Mouse (Mus musculus) CH12.LX (cell line): ENCODE measurements around the gene Prr5. TPM values are rescaled to one million over a fixed set of nuclear protein-coding genes. Genes with fewer than 3 reads are reported as not detected.

Source experiments
- DNase-seq: peaks from one replicate; pipeline ENCODE4 v3.0.0-alpha.2; 2013; ENCODE audit errors: extremely low read depth
- H3K27ac ChIP-seq: 2 replicates; pipeline ENCODE4 v1.5.1; 2012; ENCODE audit warnings: low read depth, mild to moderate bottlenecking, control low read depth, moderate library complexity; ENCODE audit not compliant: insufficient read depth
- H3K27me3 ChIP-seq: replicated peaks from 2 replicates; pipeline ENCODE3; 2012; ENCODE audit warnings: inconsistent platforms
- H3K36me3 ChIP-seq, 2 experiments: replicated peaks in 1 of 2; 2 replicates each; pipeline versions ENCODE3 to v1.6.1; 2012; ENCODE audit warnings: inconsistent platforms in 1 of 2, low read length in 1 of 2, mild to moderate bottlenecking in 1 of 2, mixed read lengths in 1 of 2, moderate library complexity in 1 of 2; ENCODE audit not compliant: control insufficient read depth in 1 of 2, insufficient read depth in 1 of 2
- H3K4me1 ChIP-seq, 2 experiments: 2 replicates each; pipeline ENCODE4 v1.6.1; 2012; ENCODE audit warnings: inconsistent platforms in 1 of 2, moderate library complexity in 1 of 2; ENCODE audit not compliant: insufficient read depth in 2 of 2, control insufficient read depth in 1 of 2
- H3K4me2 ChIP-seq: 2 replicates; pipeline ENCODE4 v1.6.1; 2012; ENCODE audit warnings: low read depth, mild to moderate bottlenecking, control low read depth; ENCODE audit not compliant: poor library complexity, insufficient read depth, severe bottlenecking
- H3K4me3 ChIP-seq, 3 experiments: fragments of 150-350 bp in 1 of 3; sonication (generic) in 1 of 3; replicated peaks in 1 of 3; 2 replicates each; pipeline versions ENCODE3 to v1.5.1; 2011 to 2012; ENCODE audit warnings: low read depth in 2 of 3, low read length in 2 of 3, mild to moderate bottlenecking in 2 of 3, moderate library complexity in 2 of 3, control low read depth in 1 of 3, improper control_type of control experiment in 1 of 3, inconsistent platforms in 1 of 3, mixed read lengths in 1 of 3; ENCODE audit not compliant: poor library complexity in 1 of 3
- H3K79me2 ChIP-seq: replicated peaks from 2 replicates; pipeline ENCODE4 v1.6.1; 2012; ENCODE audit warnings: mild to moderate bottlenecking, moderate library complexity; ENCODE audit not compliant: control insufficient read depth, poor library complexity, insufficient read depth, severe bottlenecking; ENCODE audit errors: extremely low read depth
- H3K9ac ChIP-seq: 2 replicates; pipeline ENCODE4 v1.6.1; 2012; ENCODE audit warnings: low read depth, mild to moderate bottlenecking, control low read depth, moderate library complexity; ENCODE audit not compliant: insufficient read depth
- H3K9me3 ChIP-seq: replicated peaks from 2 replicates; pipeline ENCODE3; 2012; ENCODE audit warnings: low read length, inconsistent platforms, mixed read lengths
- BHLHE40 ChIP-seq: IDR thresholded peaks from 2 replicates; pipeline ENCODE4 v1.6.1; 2011; ENCODE audit warnings: mild to moderate bottlenecking, low read depth, low read length, improper control_type of control experiment
- ELF1 ChIP-seq: IDR thresholded peaks from 2 replicates; pipeline ENCODE4 v1.6.1; 2014; ENCODE audit warnings: low read depth, mild to moderate bottlenecking, inconsistent platforms, low read length, improper control_type of control experiment
- GABPA ChIP-seq: IDR thresholded peaks from 2 replicates; pipeline ENCODE4 v1.6.1; 2012; ENCODE audit warnings: low read depth, low read length, improper control_type of control experiment, inconsistent platforms; ENCODE audit not compliant: insufficient replicate concordance
- JUN ChIP-seq: IDR thresholded peaks from 2 replicates; pipeline ENCODE4 v1.6.1; 2011; ENCODE audit warnings: low read depth, mild to moderate bottlenecking, low read length, improper control_type of control experiment, moderate library complexity; ENCODE audit not compliant: insufficient read depth
- MAFK ChIP-seq: IDR thresholded peaks from 2 replicates; pipeline ENCODE4 v1.6.1; 2011; ENCODE audit warnings: low read length, improper control_type of control experiment; ENCODE audit not compliant: insufficient replicate concordance
- MAX ChIP-seq: IDR thresholded peaks from 2 replicates; pipeline ENCODE4 v1.6.1; 2011; ENCODE audit warnings: low read length, improper control_type of control experiment
- MAZ ChIP-seq: IDR thresholded peaks from 2 replicates; pipeline ENCODE4 v1.6.1; 2012; ENCODE audit warnings: low read depth, mild to moderate bottlenecking, inconsistent platforms, low read length, improper control_type of control experiment, moderate library complexity
- MXI1 ChIP-seq: IDR thresholded peaks from 2 replicates; pipeline ENCODE4 v1.6.1; 2011; ENCODE audit warnings: mild to moderate bottlenecking, low read depth, low read length, improper control_type of control experiment
- NELFE ChIP-seq: IDR thresholded peaks from 2 replicates; pipeline ENCODE4 v1.6.1; 2011; ENCODE audit warnings: low read depth, low read length, improper control_type of control experiment
- RAD21 ChIP-seq: IDR thresholded peaks from 2 replicates; pipeline ENCODE4 v1.6.1; 2011; ENCODE audit warnings: low read depth, mild to moderate bottlenecking, low read length, improper control_type of control experiment, moderate library complexity
- SMC3 ChIP-seq: IDR thresholded peaks from 2 replicates; pipeline ENCODE4 v1.6.1; 2011; ENCODE audit warnings: low read depth, low read length, improper control_type of control experiment
- TCF12 ChIP-seq: IDR thresholded peaks from 2 replicates; pipeline ENCODE4 v1.6.1; 2014; ENCODE audit warnings: low read depth, mild to moderate bottlenecking, inconsistent platforms, low read length, improper control_type of control experiment
- ZC3H11A ChIP-seq: IDR thresholded peaks from 2 replicates; pipeline ENCODE4 v1.6.1; 2012; ENCODE audit warnings: low read depth, mild to moderate bottlenecking, inconsistent platforms, low read length, improper control_type of control experiment
- ZMIZ1 ChIP-seq: IDR thresholded peaks from 2 replicates; pipeline ENCODE4 v1.6.1; 2012; ENCODE audit warnings: low read depth, mild to moderate bottlenecking, inconsistent platforms, low read length, improper control_type of control experiment
- ZNF384 ChIP-seq: IDR thresholded peaks from 2 replicates; pipeline ENCODE4 v1.6.1; 2012; ENCODE audit warnings: low read depth, low read length, improper control_type of control experiment, inconsistent platforms
- dilution Hi-C: fragments of 300-500 bp; cut with MboI; formaldehyde crosslinking; loops from 2 replicates; pipeline ENCODE4 v1.14.3; 2020; ENCODE audit warnings: low sequenced_read_pairs; ENCODE audit not compliant: extremely low pct_unique_long_range_greater_than_20kb, extremely low pct_ligation_motif_present
- in situ Hi-C: fragments of 300-500 bp; cut with MboI; formaldehyde crosslinking; loops from 3 replicates; pipeline ENCODE4 v1.14.3; 2019; ENCODE audit warnings: low sequenced_read_pairs, low pct_ligation_motif_present, low pct_unique_long_range_greater_than_20kb, mixed read lengths
- polyA plus RNA-seq: library from polyadenylated mRNA; unstranded; fragments of >175 nt; gene quantifications from 2 replicates; pipeline ENCODE4 v1.2.1, GENCODE M21; 2012; ENCODE audit warnings: low read depth; ENCODE audit not compliant: insufficient read length
- total RNA-seq, 2 experiments: library from RNA; depleted of rRNA; stranded (reverse); fragments of 300-350 nt in 1 of 2; fragments of >200 nt in 1 of 2; gene quantifications; 2 replicates each; pipeline ENCODE4 v1.2.3; 2012 to 2014

Gene Prr5
- total and polyA plus RNA-seq, 3 experiments: 11.6 to 68.2 (median 19.7) TPM

GRCm38 (mm10) chr15:84732425-84732749, 63.0 kb downstream of the Prr5 start:
- DNase-seq: no peak
- H3K9ac ChIP-seq: no peak overlapping the region
- TF ChIP-seq GABPA (no peak), ELF1 (no peak), JUN (no peak), ZNF384 (no peak), MAZ (no peak), RAD21 (peak; percentile 1; the same call in 1 of the 2 replicates), TCF12 (no peak), BHLHE40 (no peak)
- H3K27me3 ChIP-seq: peaks cover 2% of the 10 kb centered on the region
- H3K4me3 ChIP-seq: no peak overlapping the region
- H3K4me2 ChIP-seq: no peak overlapping the region
- H3K9me3 ChIP-seq: peaks cover 3% of the 10 kb centered on the region
- no peak overlapping the region for H3K27ac ChIP-seq
- no peaks in the 10 kb centered on the region for H3K79me2 ChIP-seq
- in situ Hi-C loops (no loop called here), dilution Hi-C loops (no loop called here)
- no peaks in the 10 kb centered on the region for H3K36me3 ChIP-seq
- peaks cover 20 to 37% of the 10 kb centered on the region in 2 experiments for H3K4me1 ChIP-seq

GRCm38 (mm10) chr15:84736346-84736993, 67.0 kb downstream of the Prr5 start:
- H3K4me1 ChIP-seq: peaks cover 0 to 8% of the 10 kb centered on the region in 2 experiments; a peak in 2 of 4 replicates
- TF ChIP-seq GABPA (no peak), SMC3 (no peak), MXI1 (no peak), MAX (no peak), MAFK (no peak), ZNF384 (no peak), NELFE (no peak), ZC3H11A (no peak)
- H3K27me3 ChIP-seq: peaks cover 2% of the 10 kb centered on the region
- H3K36me3 ChIP-seq: no peaks in the 10 kb centered on the region
- in situ Hi-C loops (no loop called here), dilution Hi-C loops (no loop called here)
- no peaks in the 10 kb centered on the region for H3K9me3 ChIP-seq
- no peaks in the 10 kb centered on the region for H3K79me2 ChIP-seq
- H3K4me3 ChIP-seq: no peak overlapping the region
- no peak overlapping the region for H3K27ac ChIP-seq
- H3K9ac ChIP-seq: no peak overlapping the region
- no peak overlapping the region for H3K4me2 ChIP-seq
- DNase-seq: no peak

GRCm38 (mm10) chr15:84736994-84737346, 67.5 kb downstream of the Prr5 start:
- no peak for TF ChIP-seq ZMIZ1
- dilution Hi-C loops: no loop called here

More at GRCm38 (mm10) chr15:84736994-84737346, 67.5 kb downstream of the Prr5 start:
- Histone ChIP-seq H3K79me2 (no peaks in the 10 kb centered on the region), H3K9me3 (no peaks in the 10 kb centered on the region), H3K4me3 (no peak overlapping the region), H3K4me2 (no peak overlapping the region), H3K9ac (no peak overlapping the region), H3K4me1 (peaks cover 0 to 8% of the 10 kb centered on the region in 2 experiments; a peak in 2 of 4 replicates), H3K27me3 (peaks cover 2% of the 10 kb centered on the region), H3K36me3 (no peaks in the 10 kb centered on the region), H3K27ac (no peak overlapping the region)
- no peak for DNase-seq
- in situ Hi-C loops: no loop called here
